Mouse (Mus musculus) forebrain, embryonic 16.5 days (tissue): ENCODE measurements around the gene Nrp2. TPM values are rescaled to one million over a fixed set of nuclear protein-coding genes. Genes with fewer than 3 reads are reported as not detected.

ENCODE experiments used
- ATAC-seq: fragments of 200-750 bp; cut with Nextera tagmentation; 2 replicates; pipeline ENCODE4 v1.8.0; 2017; ENCODE audit warnings: mild to moderate bottlenecking, moderate library complexity
- H3K27ac ChIP-seq: fragments of 300-500 bp; sonication (generic); 2 replicates; pipeline ENCODE4 v1.5.1; 2014; ENCODE audit warnings: low read length, control low read depth
- H3K27me3 ChIP-seq: fragments of 300-500 bp; sonication (generic); replicated peaks from 2 replicates; pipeline ENCODE4 v1.6.1; 2014; ENCODE audit warnings: low read length; ENCODE audit not compliant: control insufficient read depth, insufficient read depth
- H3K36me3 ChIP-seq: fragments of 300-500 bp; sonication (generic); 2 replicates; pipeline ENCODE4 v1.6.1; 2014; ENCODE audit not compliant: control insufficient read depth, insufficient read depth
- H3K4me1 ChIP-seq: fragments of 300-500 bp; sonication (generic); replicated peaks from 2 replicates; pipeline ENCODE4 v1.6.1; 2014; ENCODE audit warnings: low read length; ENCODE audit not compliant: control insufficient read depth, insufficient read depth
- H3K4me2 ChIP-seq: fragments of 300-500 bp; sonication (generic); 2 replicates; pipeline ENCODE4 v1.6.1; 2014; ENCODE audit warnings: mild to moderate bottlenecking, low read length, control low read depth
- H3K4me3 ChIP-seq: fragments of 300-500 bp; sonication (generic); replicated peaks from 2 replicates; pipeline ENCODE4 v1.5.1; 2014; ENCODE audit warnings: mild to moderate bottlenecking, low read length, control low read depth
- H3K9ac ChIP-seq: fragments of 300-500 bp; sonication (generic); replicated peaks from 2 replicates; pipeline ENCODE4 v1.6.1; 2014; ENCODE audit warnings: low read depth, low read length, control low read depth
- H3K9me3 ChIP-seq: fragments of 300-500 bp; sonication (generic); 2 replicates; pipeline ENCODE4 v1.6.1; 2016; ENCODE audit warnings: low read length; ENCODE audit not compliant: control insufficient read depth
- WGBS: fragments of 180-500 bp; shearing (Covaris S2); extraction: QIAGEN DNeasy Blood & Tissue Kit; methylation state at CpG from one replicate; pipeline ENCODE4 v1.1.7; 2014; 5-methylcytosine and 5-hydroxymethylcytosine counted together
- polyA plus RNA-seq: library from polyadenylated mRNA; unstranded; fragments of >200 nt; fragmentation: Nextera tagmentation; extraction: Ambion mirVana; gene quantifications from 2 replicates; pipeline ENCODE4 v1.2.1, GENCODE M21; 2015

The Nrp2 gene
- polyA plus RNA-seq, result 31.1 and 43.9 TPM in 2 replicates

DNA sequence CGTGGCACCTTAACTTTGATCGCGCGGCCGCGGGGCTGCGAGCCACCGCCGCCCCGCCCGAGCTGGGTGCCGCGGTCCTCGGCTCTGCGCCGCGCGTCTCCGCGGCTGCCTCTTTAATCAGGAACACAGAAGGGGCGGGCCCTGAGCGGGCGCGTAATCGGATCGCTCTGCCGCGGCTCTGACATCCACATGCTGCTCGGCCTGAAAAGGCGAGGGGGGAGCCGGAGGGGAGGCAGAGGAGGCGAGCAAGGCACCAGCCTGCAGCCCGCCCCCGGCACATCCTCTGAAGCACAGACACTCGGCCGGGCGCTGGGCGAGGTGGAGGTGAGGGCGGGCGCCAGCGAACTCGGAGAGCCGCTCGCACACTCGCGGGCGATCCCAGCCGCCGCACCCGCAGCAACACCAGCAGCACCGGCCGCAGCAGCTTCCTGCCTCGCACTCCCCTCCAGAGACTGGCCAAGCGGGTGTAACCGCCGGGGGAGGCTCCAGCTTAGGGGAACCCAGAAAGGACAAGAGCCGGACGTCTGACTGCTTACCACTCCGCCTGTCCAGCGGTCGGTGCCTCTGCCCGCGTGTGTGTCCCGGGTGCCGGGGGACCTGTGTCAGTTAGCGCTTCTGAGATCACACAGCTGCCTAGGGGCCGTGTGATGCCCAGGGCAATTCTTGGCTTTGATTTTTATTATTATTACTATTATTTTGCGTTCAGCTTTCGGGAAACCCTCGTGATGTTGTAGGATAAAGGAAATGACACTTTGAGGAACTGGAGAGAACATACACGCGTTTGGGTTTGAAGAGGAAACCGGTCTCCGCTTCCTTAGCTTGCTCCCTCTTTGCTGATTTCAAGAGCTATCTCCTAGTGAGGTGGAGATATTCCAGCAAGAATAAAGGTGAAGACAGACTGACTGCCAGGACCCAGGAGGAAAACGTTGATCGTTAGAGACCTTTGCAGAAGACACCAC is at the start of gene Nrp2:
Gene Nrp2, plus strand, starts transcription at position 128 of the 959 bp plus-strand sequence.
- under 1% methylated on average over 71 of the region's 76 CpGs for WGBS
- peaks cover 7% of the 10 kb centered on the region for H3K27me3 ChIP-seq
- no peaks in the 10 kb centered on the region for H3K9me3 ChIP-seq
- peaks cover 37% of the 10 kb centered on the region for H3K4me1 ChIP-seq
- peak; percentile 86 for ATAC-seq
- H3K4me3 ChIP-seq, result peak within 1 kb of the TSS; percentile 71
- peak within 1 kb of the TSS; percentile 83 for H3K9ac ChIP-seq
- peak within 1 kb of the TSS; percentile 98 for H3K4me2 ChIP-seq
- peak within 1 kb of the TSS; percentile 76 for H3K27ac ChIP-seq
- no peaks in the 10 kb centered on the region for H3K36me3 ChIP-seq

DNA sequence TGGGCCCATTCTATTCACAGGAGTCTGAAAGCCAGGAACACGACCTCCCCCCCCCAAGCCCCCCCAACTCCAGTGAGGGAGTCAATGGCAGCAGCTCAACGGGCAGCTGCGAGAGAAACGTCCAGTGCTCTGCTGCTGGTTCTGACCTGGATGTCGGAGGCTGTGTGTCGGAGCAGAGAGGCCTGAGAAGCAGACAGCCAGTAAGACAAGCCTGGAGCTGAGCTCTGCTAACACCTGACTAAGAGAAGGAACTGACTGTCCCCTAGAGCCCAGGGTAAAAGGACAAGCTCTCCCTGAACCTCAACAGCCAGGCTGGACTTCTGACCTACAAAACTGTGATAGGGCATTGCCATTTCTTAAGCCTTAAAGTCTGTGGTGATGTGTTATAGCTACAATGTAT is 48.6 kb upstream of the Nrp2 start:
- no peak for ATAC-seq
- Histone ChIP-seq H3K36me3 (no peaks in the 10 kb centered on the region), H3K4me1 (no peaks in the 10 kb centered on the region), H3K9ac (no peak overlapping the region), H3K4me2 (no peak overlapping the region), H3K27me3 (no peaks in the 10 kb centered on the region), H3K27ac (no peak overlapping the region), H3K4me3 (no peak overlapping the region), H3K9me3 (no peaks in the 10 kb centered on the region)
- 64% methylated on average over 6 of the region's 6 CpGs for WGBS

GRCm38 (mm10) chr1:62664960-62665645 is 38.0 kb upstream of the Nrp2 start:
- Histone ChIP-seq H3K27me3 (no peaks in the 10 kb centered on the region), H3K9me3 (no peaks in the 10 kb centered on the region; the same call in 1 of the 2 replicates), H3K9ac (no peak overlapping the region), H3K4me1 (no peaks in the 10 kb centered on the region), H3K4me2 (no peak overlapping the region), H3K4me3 (no peak overlapping the region), H3K27ac (no peak overlapping the region), H3K36me3 (no peaks in the 10 kb centered on the region)
- 53% methylated on average over 8 of the region's 8 CpGs for WGBS
- ATAC-seq, result no peak

- Histone ChIP-seq H3K9ac (no peak overlapping the region), H3K4me1 (no peaks in the 10 kb centered on the region), H3K4me2 (no peak overlapping the region), H3K9me3 (no peaks in the 10 kb centered on the region; the same call in 1 of the 2 replicates), H3K36me3 (no peaks in the 10 kb centered on the region), H3K27me3 (no peaks in the 10 kb centered on the region), H3K27ac (no peak overlapping the region), H3K4me3 (no peak overlapping the region)
- ATAC-seq, result no peak
- 86% methylated on average over 5 of the region's 5 CpGs for WGBS
Measured at GRCm38 (mm10) chr1:62665771-62666730, 37.0 kb upstream of the Nrp2 start.

- Histone ChIP-seq H3K9me3 (no peaks in the 10 kb centered on the region; the same call in 1 of the 2 replicates), H3K9ac (no peak overlapping the region), H3K4me3 (no peak overlapping the region), H3K4me1 (no peaks in the 10 kb centered on the region), H3K4me2 (no peak overlapping the region), H3K36me3 (no peaks in the 10 kb centered on the region), H3K27me3 (no peaks in the 10 kb centered on the region), H3K27ac (no peak overlapping the region)
- 87% methylated on average over 5 of the region's 5 CpGs for WGBS
- no peak for ATAC-seq
Measured at GRCm38 (mm10) chr1:62666780-62667179, 36.3 kb upstream of the Nrp2 start.

DNA sequence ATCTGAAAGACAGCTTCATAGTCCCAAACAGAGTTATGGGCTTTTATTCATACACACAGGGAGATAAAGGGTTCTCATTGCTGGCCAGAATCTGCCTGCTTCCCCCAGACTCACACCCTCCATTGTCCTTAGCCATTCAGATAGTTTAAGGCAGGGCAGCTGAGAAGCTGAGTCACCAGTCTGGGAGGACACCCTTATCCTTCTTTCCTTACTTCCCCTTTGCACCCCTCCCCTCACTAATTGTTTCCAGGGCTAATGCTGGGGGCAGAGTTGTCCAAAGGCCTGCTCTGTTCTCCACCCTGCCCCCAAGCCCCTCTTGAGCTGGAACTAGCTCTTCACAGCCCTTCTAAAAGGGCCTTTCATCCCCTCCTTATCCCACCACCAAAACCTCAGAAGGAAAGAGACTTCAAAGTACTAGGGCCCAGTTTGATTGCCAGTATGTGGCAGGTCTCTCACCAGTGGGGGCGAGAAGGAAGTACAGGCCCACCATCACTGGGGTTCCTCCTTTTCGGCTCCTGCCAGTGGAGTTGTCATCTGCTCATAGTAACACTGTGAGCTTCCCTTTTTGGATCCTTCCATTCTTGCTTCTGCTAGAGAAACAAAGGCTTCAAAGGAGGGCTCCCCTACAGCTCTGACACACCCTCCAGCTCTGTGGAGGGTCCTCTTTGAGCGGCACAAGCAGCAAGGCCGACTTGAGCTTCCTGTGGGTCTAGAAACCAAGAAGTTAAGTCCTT is 24.3 kb upstream of the Nrp2 start:
- H3K9ac ChIP-seq, result no peak overlapping the region
- H3K9me3 ChIP-seq, result no peaks in the 10 kb centered on the region
- ATAC-seq, result no peak
- no peaks in the 10 kb centered on the region for H3K27me3 ChIP-seq
- 38% methylated on average over 4 of the region's 4 CpGs for WGBS
- H3K27ac ChIP-seq, result no peak overlapping the region
- no peak overlapping the region for H3K4me3 ChIP-seq
- H3K36me3 ChIP-seq, result no peaks in the 10 kb centered on the region
- H3K4me1 ChIP-seq, result peaks cover 13% of the 10 kb centered on the region
- no peak overlapping the region for H3K4me2 ChIP-seq

DNA sequence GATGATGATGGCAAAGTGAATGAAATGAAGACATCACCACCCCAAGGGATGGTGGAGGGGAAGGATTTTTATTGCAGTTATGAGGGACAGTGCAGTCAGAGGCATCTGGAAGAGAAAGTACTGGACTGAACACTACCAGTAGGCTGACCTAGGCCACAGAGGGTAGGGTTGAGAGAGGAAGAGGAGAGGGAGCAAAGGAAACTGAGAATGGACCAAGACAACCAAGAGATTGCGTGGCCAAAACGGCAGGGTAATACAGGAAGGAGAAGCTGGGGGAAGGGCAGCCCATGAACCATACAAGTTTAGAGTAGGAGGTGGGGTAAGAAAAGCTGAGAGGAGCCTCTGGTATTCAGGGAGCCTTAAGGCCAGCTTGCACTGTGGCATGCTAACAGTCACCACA is 23.6 kb upstream of the Nrp2 start:
- ATAC-seq, result no peak
- H3K4me2 ChIP-seq, result no peak overlapping the region
- no peaks in the 10 kb centered on the region for H3K36me3 ChIP-seq
- H3K27ac ChIP-seq, result no peak overlapping the region
- no peak overlapping the region for H3K4me3 ChIP-seq
- WGBS, result 93% methylated on average over 2 of the region's 2 CpGs
- no peaks in the 10 kb centered on the region for H3K9me3 ChIP-seq
- no peak overlapping the region for H3K9ac ChIP-seq
- H3K27me3 ChIP-seq, result no peaks in the 10 kb centered on the region
- peaks cover 13% of the 10 kb centered on the region for H3K4me1 ChIP-seq
